Mouse (Mus musculus): ENCODE results near the gene Fam186b. TPM values are rescaled to one million over a fixed set of nuclear protein-coding genes. Genes with fewer than 3 reads are reported as not detected.

Fam186b gene
- 0.20 TPM for polyA plus RNA-seq (2017; shearing (Covaris generic))

DNA sequence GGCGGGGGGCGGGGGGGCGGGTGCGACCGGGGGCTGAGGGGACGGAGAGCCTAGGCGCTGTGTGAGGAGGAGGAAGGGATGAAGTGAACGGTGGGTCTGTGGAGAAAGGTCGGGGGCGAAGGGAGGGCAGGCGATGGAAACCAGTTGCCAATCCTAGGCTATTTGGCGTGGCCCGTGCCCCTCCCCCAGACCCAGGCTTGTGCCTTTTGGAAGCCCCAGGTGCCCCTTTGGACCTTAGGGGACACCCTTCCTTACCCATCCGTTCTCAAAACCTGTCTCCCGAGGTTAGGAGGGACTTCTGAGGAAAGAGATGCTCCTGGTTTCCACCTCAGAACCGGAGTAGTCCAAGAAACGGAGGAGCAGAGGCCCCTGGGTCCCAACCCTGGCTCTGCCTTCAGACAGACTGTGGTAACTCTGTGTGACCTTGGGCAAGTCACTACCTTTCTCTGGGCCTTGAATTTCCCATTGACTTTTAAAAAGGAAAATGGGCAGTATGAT is at the start of gene Fam186b:
TSS of gene Fam186b (minus strand) at position 405 of the 498 bp plus-strand sequence.

DNA sequence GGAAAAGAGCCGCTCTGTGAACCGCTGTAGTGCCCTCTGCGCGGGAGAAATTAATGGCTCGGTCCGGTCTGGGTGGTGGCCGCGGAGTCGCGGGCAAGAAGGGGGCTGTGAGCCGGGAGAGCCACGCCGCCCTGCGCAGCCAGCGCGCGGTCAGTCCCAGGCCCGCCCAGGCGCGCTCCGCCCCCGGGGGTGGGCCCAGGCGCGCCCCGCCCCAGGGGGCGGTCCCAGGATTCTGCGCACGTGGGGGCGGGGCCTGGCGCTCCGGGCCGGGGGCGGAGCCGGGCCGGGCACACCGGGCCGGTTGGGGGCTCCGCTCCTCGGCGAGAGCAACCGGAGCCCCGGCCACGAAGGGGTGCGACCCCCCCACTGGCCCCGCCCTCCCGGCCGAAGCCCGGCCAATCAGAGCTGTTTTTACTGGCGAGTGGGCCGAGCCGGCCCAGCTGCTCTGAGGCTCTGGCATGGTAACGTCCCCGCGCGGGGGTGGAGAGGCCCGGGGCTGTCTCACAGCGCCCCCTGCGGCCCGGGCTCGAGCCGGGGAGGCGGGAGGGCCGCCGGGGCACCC is 794 bp downstream of the Fam186b start, which contains the start of gene Prpf40b:
TSS of gene Prpf40b (plus strand) at position 275 of the 562 bp plus-strand sequence.

DNA sequence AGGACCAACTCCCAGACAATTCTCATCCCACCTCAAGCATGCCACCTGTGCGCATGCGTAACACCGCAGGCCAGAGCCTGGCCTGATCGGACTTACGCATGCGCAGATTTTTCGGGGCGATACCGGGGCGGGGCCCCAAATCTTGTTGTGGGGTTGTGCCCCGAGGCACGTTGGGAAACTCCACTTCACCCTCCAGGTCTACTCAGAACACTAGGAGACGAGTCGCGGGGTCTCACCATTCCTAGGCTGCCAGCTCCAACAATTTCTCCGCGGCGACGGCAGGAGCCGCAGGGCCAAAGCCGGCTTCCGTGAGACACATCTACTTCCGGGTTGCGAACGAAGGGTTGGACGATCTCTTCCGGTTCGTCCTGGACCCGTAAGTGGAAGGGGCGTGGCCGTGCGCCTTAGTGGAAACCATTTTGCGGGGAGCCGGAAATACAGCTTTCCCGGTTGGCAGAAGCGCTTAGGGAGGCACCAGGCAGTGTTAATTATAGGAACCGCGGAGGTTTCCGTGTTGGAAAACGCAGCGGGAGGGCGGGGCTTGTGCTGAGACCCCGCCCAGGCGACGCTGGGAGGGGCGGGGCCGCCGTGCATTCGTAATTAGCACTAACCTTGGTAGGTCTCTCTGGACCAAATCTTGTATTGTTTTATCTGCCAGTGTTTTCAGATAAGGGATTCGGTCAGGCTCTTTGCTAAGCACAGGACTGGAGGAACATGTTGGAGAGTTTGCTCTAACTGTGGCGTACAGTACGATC is 43.9 kb downstream of the Fam186b start, which contains the start of gene Mcrs1:
TSS of gene Mcrs1 (minus strand) at position 336 of the 755 bp plus-strand sequence.

DNA sequence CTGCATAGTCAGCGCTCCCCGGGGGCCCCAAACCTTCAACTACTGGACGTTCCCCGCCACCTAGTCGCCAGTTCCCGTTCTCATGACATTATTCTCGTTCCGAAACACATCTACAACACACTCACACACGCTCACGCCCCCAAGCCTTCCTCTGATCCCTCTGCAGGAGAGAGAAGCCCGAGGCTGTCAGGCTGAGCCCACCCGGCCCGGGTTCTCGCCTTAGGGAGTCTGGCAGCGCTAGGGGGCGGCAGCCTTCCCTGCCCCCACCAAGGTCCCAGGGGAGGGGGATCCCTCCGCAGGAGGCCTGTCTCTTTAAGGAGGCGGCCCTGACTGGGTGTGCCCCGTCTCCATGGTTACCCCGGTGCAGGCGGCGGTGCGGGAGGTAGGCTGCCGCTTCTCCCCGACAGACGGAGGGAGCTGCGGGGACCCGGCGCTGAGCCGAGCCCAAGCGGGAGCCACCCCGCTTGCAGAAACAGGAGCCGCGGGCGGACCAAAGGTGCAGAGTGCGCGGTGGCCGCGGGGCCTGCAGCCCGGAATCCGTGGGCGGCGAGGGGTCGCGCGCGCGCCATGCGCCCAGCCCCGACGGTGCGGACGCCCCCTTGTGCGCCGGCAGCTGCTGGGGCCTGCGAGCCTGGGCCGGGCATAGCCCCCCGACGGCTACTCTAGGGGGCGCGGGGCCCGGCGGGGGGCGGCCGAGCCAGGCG is 71.3 kb downstream of the Fam186b start, which contains the start of gene Kcnh3:
TSS of gene Kcnh3 (plus strand) at position 654 of the 704 bp plus-strand sequence.

Other genes with a start within 250 kb of the Fam186b start
- gene Prph, start 240.7 kb downstream of the Fam186b start, polyA plus RNA-seq (2017; shearing (Covaris generic)) = not detected
- not detected for gene Troap, start 221.3 kb downstream of the Fam186b start, polyA plus RNA-seq (2017; shearing (Covaris generic))
- gene C1ql4, start 208.1 kb downstream of the Fam186b start, polyA plus RNA-seq (2017; shearing (Covaris generic)) = not detected
- 0.33 TPM for gene Dnajc22, start 202.7 kb downstream of the Fam186b start, polyA plus RNA-seq (2017; shearing (Covaris generic))
- 1.3 TPM for gene Spats2, start 170.0 kb downstream of the Fam186b start, polyA plus RNA-seq (2017; shearing (Covaris generic))
- gene Kcnh3, start 71.0 kb downstream of the Fam186b start, polyA plus RNA-seq (2017; shearing (Covaris generic)) = 1.5 TPM
- 71.0 TPM for gene Mcrs1, start 43.9 kb downstream of the Fam186b start, polyA plus RNA-seq (2017; shearing (Covaris generic))
- gene Prpf40b, start 801 bp downstream of the Fam186b start, polyA plus RNA-seq (2017; shearing (Covaris generic)) = 12.8 TPM
- gene Fmnl3, start 74.6 kb upstream of the Fam186b start, polyA plus RNA-seq (2017; shearing (Covaris generic)) = 24.9 TPM
- 142 TPM for gene Tmbim6, start 97.0 kb upstream of the Fam186b start, polyA plus RNA-seq (2017; shearing (Covaris generic))
- 8.0 TPM for gene Nckap5l, start 161.9 kb upstream of the Fam186b start, polyA plus RNA-seq (2017; shearing (Covaris generic))
- gene Bcdin3d, start 178.8 kb upstream of the Fam186b start, polyA plus RNA-seq (2017; shearing (Covaris generic)) = 10.3 TPM
- not detected for gene Faim2, start 232.3 kb upstream of the Fam186b start, polyA plus RNA-seq (2017; shearing (Covaris generic))

Measured in effector memory CD4-positive, alpha-beta T cell, adult 7 months (primary cell).